Mouse (Mus musculus) lung, postnatal 25 days (tissue): Measurements from ENCODE around the gene Ube2cbp.

ENCODE experiments used
- DNase-seq: peaks from one replicate; pipeline ENCODE4 v3.0.0; 2022; ENCODE audit warnings: low spot score

Gene Ube2cbp

DNA sequence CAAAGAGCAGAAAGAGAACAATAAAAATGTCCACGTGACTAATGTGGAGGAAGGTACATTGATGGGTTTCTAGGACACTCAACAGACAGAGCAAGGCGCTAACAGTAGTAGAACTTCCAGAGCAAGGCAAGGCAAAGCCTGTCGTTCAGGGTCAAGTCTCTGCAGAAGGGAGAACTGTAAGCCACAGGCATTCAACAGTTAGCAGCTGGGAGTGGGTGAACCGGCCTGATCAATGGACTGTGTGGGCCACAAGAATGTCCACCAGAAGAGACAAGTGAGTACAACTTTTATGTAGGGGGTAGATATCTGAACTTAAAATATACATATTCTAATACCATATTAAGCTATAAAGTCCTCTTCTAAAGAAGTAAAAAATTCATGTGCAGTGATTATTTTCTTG, 41.4 kb downstream of the Ube2cbp start:
- no peak for DNase-seq

DNA sequence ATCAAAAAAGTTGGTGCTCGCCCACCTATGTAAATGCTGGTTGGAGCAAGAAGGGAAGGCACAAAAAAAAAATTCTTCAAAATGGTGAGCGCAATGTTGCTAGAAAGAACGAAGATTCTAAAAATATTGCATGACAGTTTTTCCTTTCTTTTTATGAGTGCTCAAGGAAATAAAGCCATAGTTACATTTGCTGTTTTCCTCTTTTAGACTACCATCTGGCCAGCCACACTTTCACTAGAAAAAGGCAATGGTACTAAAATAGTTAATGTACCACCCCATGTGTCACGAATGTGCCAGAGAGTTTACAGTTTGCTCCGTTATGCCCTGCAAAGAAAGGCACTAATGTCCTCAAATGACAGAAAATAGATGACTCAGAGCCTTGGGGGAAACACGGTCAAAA, 45.4 kb downstream of the Ube2cbp start:
- no peak for DNase-seq

DNA sequence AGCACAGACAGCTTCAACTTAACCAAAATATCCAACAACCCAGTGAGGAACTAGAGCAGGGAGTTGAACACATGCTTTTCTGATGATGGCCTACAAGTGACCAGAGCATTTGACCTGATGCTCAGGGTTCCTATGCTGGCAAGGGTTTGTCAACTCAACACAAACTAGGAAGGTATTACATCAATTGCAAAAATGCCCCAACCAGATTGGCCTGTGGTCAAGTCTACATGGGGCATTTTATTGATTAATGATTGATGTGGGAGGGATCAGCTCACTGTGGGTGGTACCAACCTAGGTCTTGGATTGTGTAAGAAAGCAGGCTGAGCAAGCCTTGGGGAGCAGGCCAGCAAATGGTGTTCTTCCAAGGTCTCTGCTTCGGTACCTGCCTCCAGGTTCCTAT, 46.8 kb downstream of the Ube2cbp start:
- DNase-seq: no peak

DNA sequence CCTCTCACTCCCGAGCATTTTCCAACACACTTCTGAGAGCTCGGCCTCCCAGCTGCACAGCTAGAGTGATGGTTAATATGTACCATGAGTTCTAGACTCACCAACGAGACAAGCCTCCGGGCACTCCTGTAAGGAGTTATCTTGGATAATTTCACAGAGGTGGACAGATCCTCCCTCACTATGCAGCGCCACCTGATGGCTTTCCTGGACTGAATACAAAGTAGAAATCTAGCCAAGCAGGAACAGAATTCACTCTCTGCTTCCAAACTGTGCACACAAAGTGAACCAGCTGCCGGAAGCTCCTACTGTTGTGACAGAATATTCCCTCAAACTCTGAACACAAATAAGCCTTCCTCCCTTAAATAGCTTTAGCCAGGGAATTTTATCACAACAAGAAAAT, 69.0 kb downstream of the Ube2cbp start:
- DNase-seq: no peak

DNA sequence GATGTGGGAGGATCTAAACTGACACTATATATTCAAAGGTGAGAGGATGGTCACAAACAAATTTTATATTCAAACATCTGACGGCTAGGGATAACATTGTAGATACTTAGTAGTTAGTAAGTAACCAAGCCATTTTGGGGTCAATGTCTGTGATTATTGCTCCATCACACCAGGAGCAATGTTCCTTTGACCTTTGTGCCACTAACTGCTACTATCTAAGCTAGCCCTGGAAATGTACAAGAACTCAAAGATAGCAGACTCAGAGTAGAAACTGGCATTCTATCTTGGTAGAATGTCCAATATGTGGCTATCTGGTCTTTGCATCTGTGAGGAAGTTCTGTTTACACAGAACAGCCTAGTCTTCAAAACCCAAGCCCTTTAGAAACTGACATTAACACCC, 69.7 kb downstream of the Ube2cbp start:
- no peak for DNase-seq

DNA sequence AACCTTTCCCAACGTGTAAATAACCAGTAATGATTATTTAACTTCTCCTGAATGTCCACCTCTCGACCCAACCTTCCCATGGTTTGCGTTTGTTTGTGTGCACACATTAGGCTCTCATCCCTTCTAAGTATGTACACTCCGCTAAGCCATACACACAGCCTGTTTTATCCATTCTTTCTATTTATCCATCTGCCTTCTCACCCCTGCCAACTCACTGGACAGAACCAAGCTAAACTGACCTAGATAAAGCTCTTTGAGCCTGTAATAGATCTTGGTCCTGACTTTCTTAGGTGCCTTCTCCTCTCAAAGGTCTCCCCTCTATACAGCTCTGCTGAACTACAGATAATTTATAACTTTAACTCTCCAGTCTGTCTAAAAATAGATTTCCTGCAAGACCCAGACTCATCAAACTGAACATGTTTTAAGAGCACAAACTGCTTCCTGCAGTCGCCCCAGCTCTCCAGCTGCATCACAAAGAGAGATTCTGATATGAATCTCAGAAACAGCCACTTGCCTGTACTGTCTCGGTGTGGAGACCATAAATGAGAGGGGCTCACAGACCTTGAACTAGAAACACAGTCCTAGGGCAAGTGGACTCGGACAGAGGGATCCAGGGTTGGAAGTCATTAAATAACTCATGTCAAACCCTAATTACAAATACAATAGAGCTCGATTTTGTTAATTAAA, 71.0 kb downstream of the Ube2cbp start:
- DNase-seq: no peak

DNA sequence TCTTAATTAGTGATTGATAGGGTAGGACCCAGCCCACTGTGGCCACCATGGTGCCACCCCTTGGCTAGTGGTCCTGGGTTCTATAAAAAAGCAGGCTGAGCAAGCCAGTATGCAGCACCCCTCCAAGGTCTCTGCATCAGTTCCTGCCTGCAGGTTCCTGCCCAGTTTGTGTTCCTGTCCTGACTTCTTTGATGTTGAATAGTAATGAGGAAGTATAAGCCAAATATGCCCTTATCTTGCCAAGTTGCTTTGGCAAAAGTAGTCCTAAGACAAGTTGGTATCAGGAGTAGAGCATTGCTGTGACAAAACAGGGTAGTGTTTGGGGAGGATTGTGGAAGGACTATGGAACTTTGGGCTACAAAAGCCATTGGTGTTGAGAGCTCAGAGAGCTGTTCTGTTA, 73.3 kb downstream of the Ube2cbp start:
- DNase-seq: no peak

DNA sequence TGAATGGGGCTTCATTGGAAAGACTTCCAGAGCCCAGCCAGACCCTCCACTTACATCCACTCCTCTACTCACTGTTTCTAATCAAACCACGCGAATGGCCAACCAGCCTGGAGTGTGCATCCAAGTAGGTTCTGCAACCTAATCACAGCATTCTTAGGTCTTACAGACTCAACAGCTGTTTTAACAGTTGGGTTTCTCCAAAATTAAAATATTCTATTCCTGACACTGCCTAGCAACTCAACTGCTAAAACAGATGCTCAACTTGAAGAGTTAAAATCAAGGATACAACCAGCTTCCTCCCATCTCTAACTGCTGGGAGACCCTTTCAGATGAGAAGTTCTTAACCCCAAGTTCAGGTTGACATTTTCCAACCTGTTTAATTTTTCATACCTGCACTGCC, 74.0 kb downstream of the Ube2cbp start:
- DNase-seq: no peak

DNA sequence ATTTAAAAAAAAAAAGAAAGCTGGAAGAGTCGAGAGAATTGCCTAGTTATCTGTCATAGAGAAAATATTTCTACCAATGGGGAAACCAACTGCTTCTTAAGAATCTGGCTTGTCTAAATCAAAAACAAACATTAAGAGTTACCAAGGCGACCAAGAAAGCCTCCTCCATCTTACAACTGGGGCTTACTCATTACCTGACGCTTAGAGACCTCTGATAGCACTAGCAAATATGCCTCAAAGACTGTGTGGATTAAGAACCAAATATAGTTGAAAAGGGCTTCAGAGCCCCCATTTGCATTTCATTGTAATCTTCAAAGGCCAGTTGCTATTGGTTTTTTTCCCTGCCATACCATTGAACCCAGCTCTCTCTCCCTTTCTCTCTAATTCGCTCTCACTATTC, 76.2 kb downstream of the Ube2cbp start:
- DNase-seq: no peak

DNA sequence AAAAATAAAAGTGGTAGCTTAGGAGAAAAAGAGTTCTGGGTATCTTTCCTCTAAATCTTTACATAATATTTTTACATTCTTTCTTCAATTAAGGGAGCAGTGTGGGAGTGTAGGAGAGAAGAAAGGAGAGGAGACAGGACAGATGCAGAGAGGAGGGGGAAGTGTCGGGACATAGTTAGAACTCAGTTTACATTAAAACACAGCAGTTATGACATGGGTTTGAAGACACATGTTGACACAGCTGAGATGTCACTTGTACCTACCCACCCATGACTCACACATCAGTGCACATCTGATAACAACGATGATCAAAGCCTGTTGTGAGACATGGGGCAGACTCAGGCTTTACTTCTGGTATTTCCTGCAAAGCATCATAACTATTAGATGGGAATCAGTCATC, 87.8 kb downstream of the Ube2cbp start:
- no peak for DNase-seq

DNA sequence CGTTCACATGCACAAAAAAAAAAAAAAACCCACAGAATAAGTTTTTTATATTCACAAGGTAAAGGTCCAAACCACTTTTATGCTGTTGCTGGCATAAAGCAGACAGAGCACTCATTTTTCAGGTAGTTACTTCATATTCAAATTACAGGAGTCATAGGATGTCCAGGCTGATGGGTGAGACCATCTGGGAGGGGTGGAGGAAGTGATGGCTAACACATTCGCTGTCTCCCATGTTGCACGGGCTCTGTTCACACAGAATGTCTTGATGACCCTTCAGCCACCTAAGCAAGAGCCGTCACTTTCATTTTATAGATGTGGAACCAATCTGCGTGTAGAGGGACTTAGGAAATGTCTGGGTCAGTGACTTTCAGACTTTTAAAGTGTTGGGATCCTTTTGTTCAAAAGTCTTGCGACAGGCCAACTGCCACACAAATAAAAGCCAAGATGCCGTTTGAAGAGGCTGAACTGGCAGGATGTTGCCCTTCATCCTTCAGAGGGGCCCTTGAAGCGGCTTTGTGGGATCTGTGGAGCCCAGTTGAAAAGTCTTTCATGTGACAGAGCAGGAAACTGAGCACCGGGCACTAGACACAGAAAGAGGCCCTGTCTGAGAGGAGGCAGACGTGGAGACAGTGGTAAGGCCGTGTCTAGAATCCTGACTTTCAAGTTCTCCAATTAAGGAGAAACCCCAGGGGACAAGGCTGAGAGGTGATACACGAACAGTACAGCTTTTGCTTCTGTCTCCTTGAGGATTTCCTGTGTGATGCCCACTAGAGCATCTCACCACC, 91.8 kb downstream of the Ube2cbp start:
- peak; percentile 1 for DNase-seq

DNA sequence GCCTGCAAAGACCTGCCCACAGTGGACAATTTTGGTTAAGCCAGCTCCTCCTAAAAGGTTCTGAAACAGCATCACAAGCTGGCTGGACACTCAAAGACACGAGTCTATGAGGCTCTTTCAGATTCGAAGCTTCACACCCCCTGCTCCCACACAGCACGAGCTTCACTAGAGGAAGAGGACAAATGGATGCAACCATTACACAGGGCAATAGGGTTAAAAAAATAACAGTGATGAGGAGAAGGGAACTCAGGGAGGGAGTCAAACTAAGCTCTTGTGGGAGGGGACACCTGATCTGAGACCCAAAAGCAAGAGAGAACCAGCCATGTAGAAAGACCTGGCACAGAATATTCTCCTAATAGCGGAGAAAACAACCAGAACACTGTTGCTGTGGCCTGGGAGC, 95.5 kb downstream of the Ube2cbp start:
- no peak for DNase-seq

DNA sequence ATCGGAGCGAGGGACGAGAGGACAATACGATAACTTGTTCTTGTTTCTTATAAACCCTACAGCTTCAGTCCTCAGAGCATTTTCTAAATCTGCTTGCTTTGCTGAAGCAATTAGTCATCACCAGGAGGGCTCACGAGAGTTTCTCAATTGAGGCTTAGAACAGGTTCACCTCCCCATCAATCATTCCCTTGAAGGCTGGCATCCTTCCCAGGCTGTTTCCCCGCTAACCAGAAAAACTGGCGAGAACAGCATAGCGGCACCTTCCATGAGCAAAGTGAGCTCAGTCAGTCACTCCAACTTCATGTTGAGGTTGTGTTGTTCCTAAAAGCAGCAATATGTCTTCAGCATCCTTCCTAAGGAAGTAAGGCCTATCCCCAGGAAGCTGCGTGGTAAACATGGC, 104.2 kb downstream of the Ube2cbp start:
- DNase-seq: no peak

DNA sequence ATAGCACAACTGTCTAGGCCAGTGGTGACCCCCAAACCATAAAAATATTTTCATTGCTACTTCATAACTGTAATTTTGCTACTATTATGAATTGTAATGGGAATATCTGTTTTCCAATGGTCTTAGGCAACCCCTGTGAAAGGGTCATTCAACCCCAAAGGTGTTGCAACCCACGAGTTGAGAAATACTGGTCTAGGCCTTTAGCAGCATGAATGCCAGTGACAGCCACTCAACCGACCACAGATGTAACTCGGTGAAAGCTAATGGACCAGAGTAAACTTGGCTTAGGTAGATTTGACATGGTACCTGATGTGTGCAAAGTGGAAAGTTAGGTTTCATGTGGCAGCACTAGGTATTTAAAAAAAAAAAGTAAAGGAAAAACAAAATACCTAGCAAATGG, 108.9 kb downstream of the Ube2cbp start:
- DNase-seq: no peak

DNA sequence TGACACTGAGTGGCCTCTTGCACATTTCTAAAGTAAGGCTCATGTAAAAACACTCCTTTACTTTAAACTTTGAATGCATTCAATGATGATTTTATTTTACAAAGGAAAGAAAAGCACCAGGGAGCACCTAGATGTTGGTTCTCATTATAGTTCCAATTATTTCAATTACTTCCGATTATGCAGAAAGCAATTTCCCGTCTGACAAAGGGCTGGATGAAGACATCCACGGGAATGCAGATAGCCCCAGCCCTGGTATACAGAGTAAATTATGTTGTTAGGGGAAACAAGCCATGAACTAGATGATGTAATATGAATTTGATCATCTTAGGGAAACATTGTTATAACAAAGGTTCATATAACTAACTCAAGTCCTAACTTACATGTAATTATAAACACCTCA, 113.3 kb downstream of the Ube2cbp start:
- DNase-seq: no peak

DNA sequence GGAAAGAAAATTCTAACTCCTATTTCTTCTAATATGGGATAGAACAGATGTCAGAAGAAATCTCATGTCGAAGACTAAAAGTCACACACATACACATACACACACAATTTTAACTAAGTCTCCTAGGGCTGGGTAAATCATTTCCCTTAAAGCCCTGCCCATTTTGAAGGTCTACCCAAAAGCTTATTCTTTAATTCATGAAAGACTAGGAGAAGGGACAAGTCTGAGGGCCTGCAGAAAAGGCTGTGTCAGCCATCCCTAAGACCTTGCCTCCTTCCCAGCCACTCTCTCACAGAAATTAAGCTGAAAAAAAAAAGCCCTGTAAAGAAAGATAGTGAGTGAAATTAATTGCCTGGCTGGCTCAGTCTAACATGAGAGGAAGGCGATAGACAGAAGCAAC, 128.0 kb downstream of the Ube2cbp start:
- DNase-seq: no peak

DNA sequence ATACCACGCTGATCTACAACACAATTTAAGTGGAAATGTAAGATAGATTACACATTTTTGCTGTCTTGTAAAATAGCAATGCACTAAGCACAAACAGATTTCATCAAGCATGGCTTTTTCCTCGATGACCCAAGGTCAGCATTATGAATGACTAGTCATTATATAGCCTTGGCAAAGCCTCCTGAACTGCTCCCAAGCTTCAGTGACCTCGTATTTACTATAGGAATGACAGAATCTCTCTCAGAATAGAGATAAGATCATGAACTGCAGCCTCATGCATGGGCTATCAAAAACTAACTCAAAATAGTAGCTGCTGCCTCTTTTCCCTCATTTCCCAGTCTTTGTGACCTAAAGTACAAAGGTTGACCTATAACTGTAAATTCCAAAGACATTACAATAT, 128.4 kb downstream of the Ube2cbp start:
- DNase-seq: no peak

DNA sequence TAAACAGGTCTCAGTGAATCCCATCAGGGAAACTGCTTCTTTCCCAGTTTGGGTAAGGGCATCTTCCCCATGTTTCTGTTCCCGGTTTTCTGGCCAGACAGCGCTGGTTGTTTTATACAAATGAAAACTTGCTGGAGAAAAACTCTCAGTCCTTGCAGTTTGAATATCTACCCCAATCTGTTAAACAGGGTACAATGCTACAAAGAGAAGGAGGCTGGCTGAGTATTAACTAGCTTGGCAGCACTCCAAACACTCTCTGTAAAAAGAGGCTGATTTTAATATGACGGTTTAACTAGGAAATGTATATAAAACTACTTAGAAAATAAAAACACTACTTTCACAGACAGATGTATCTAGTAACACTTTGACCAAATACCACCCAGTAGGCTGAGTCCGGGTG, 129.2 kb downstream of the Ube2cbp start:
- no peak for DNase-seq

DNA sequence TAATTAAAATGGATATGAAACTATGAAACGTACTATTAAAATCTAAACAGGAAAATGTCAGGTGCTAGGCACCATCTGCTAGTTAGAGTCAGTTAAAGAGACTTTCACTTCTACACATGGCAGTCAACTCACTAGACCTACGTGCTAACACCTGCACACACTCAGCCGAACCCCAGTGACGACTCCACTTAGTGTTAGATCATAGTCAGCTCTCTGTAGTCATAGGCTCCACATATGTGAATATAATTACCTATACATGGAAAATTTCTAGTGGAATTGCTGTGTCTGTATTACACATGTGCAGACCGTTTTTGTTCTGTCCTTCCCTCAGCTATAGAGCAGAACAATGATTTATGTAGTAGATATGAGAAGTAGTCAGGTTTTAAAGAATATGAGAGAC, 130.4 kb downstream of the Ube2cbp start:
- no peak for DNase-seq

DNA sequence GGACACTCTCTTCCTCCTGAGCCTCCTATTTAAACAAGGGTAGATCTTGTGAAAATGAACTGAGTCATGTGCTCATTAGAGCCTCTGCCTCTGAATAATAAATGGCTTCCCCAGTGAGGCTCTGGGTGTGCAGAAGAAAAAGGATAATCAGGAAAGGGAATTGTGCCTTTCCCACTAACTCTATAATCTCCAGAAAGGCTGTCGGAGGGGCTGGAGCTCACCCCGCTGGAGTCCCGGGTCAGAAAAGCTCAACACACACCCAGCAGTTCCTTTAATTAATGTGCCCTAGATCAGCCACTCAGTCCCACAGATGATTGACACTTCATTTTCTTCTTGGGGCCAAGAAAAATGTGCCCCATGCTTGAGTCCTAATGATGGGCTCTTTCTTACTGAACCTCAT, 134.2 kb downstream of the Ube2cbp start:
- DNase-seq: no peak

DNA sequence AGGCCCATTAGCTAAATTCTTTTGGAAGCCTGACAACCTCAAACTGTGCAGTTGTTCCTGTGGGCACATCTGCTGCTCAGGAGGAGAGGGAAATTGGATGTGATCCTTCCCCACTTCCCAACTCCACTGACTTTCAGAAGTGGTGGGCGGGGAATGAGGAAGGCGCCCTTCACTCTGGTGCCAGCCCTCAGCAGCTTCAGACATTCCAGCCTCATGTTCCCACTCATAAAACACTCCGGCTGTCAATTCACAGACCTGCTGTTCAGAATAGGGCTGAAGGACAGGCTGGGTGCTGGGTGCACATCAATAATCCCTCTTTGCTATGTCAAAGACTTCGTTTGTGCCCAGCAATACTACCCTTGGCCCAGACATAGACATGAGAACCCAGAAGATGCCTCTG, 136.5 kb downstream of the Ube2cbp start:
- DNase-seq: no peak

DNA sequence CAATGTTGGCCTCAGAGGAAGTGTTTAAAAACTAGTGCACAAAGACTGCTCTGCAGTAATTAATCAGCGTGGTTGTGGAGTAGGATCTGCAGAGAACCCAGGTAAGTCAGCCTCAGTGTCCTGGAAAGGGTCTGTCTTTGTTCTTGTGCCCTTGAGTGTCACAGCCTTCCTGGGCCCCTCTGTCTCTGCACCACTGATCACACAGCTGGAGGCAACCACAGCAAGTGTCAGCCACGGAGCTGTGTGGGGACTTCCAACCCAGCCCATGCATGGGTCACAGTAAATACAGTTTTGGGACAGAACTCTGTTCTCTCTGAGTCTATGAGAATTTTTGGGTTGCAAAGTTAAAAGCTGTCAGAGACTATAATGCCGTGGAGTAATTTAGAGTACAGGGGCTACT, 137.4 kb downstream of the Ube2cbp start:
- no peak for DNase-seq

DNA sequence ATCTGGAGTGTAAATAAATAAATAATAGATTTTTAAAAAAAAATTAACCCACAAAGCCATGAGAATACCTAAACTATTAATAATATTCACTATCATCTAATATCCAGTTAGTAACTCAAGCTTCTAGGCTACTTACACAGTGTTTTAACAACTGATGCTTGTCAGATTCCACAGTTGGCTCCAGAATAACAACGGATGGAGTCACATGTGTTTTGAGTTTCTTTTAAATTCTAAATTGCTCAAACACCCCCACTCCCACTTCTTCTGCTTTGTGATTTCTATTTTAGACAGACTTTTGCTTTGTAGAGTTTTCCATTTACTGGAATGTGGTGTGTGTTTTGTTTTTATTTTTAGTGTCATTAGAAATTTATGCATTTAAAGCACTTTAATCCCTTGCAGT, 140.0 kb downstream of the Ube2cbp start:
- DNase-seq: no peak

DNA sequence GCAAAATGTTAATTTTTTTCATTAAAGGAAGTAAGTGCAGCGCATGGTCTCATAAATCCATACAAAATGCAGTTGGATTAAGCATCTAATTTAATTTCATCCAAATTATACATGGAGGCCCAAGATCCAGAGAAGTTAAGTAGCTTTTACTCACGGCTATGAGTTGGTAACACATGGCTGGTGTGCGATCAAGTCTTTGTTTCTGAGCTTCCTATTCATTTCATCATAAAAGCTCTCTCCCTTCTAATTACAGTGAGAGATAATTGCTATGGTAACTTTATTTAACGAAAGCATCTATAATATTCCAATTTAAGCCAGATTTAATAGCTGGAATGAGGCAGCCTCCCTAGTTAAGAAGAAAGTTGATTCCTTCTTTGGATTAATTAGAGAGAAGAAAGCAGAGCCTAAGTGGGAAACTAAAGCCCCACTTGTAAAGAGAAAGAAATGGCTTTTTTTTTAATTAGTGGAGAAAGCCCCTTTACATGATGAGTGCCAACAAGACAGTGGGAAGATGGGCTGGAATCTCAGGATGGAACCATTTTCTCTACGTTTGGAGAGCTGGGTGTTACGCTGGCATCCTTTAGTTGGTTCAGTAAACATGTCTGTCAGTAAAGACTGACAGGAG, 145.1 kb downstream of the Ube2cbp start:
- no peak for DNase-seq
